Mouse (Mus musculus) frontal cortex, postnatal 36 days (tissue): Measurements from ENCODE around the gene Tmem82.

Source experiments
- DNase-seq, 2 experiments: peaks; one replicate each; pipeline ENCODE4 v3.0.0; 2022; ENCODE audit warnings: low spot score in 2 of 2

The Tmem82 gene

DNA sequence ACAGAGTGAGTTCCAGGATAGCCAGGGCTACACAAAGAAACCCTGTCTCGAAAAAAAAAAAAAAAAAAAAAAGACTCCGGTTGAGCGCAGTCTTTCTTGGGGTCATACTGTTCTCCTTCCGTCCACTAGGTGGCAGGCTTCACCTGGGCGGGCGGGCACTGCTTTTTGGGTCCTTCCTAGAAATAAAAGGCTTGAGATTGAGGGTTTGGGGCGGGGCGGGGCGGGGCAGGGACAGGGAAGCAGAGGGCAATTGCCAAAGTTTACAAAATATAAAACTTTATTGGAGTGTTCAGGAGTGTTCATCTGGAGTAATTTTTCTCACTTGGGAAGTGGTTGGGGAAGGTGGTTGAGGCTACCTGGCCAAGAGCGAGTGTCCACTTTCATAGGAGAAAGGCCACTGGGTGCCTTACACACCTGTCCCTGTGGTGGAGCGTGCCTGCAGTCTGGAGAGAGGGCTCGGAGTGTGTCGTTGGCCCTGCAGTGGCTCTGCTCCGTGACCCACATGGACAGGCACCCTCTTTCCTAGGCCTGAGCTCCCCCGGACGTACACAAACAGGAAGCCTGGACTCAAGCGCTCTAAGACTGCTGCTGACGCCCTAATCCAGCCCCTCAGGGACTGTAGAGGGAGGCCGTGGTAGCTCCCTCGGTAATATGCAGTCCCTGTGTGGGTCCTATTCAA lies at the start of gene Tmem82:
Tmem82 (minus strand) TSS at position 69 of the 679 bp plus-strand sequence.
- peak in 1 of 2 experiments; percentile 40 for DNase-seq

DNA sequence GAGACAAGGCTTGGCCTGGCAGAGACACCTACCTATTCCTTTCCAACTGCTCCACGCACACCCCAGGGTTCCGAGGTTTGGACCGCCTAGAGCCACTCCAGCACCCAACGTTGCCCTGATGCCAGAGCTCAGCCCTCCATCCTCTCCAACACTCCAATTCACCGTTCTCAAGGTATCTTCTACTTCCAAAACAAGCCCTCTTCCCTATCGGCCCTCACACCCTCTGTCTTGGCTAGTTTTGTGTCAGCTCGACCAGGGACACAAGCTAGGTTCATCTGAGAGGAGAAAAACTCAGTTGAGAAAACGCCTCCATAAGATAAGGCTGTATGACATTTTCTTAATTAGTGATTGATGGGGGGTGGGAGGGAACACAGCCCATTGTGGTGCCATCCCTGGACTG lies 46.4 kb upstream of the Tmem82 start, which contains the start of gene Plekhm2:
Plekhm2 (minus strand) TSS at position 101 of the 400 bp plus-strand sequence.
- DNase-seq = no peak

- DNase-seq = peak; percentile 68 to 71
These were observed 45.7 kb upstream of the Tmem82 start for GRCm38 (mm10) chr4:141664011-141664745.

DNA sequence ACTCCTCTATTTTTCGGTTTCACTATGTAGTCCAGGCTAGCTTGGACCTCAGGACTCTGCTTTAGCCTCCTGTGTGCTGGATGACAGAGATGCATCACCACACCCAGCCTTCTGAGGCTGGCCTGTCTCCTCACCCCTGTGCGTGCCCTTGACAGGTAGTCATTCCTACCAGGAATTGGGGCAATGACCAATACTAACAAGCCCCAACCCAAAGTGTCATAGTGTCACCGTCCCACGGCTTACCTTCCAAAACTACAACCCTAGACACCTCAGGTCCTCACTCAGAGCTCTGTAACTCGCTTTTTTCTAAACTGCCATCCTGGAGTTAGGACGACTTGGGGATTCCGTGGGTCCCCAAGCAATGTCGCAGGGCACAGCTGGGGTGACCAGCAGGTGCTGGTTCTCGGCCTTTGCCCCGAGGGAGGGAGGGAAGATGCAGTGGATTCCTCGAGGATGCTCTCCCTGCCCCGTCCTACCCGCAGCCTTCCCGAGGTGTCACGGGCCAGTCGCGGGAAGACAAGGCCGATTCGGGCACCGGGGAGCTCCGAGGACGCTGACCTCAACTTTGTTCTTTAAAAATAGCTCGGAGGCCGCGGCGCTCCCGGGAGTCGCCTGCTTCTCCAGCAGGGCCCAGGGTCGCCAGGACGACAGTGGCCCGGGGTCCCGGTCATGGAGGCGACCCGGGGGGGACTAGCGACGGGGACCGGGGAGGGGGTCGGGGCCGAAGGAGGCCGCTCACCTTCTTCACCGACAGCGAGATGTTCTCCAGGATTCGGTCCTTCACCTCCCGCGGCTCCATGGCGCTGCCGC lies 44.9 kb upstream of the Tmem82 start:
- DNase-seq = peak in 1 of 2 experiments; percentile 26

DNA sequence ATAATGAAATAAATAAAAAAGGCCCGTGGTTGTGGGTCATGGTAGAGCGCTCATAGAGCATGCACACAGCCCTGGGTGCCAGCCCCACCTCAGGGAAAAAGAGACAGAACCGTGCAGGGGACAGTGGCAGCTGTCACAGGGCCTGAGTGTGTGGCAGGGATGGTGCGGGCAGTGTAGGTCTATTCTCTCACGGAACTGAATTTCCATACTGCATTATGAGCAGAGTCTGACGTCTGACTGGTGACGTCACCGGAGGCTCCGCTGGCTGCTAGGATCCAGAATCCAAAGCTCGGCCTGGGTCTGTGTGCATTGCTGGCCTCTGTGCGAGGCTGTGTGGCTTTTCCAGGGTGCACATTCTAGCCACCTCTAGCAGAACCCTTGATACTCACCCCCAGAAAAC lies 42.5 kb upstream of the Tmem82 start:
- DNase-seq = no peak

GRCm38 (mm10) chr4:141659739-141660138 lies 41.3 kb upstream of the Tmem82 start:
- DNase-seq = no peak

DNA sequence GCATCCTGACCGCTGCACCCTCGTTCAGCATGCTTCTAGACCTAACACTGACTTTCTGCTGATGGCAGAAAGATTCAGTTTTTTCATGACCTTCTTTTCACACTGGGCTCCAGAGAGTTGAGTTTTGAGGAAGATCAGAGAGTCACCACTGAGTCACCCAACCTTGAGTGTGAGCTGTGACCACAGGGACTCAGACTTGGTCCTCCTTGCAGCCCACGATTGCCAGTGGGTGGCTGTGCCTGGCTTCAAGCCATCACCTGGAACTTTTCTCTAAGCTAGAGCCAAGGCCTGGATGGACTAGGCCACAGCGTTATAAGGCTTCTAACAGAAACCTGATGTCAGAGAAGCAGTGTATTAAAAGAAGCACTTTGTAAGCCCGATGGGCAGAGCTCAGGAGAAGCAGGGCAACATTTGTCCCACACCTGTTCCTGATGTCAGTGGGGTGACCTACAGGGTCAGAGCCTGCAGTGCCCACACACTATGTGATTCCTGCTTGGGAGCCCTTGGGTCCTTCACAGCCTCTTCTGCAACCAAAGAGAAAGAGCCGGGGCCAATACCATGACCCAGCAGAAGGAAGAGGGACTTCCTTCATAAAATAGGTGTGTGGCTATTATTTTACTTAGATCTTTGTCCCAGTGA lies 40.5 kb upstream of the Tmem82 start:
- no peak for DNase-seq

- no peak for DNase-seq
These were observed 38.5 kb upstream of the Tmem82 start for GRCm38 (mm10) chr4:141656932-141657331.

GRCm38 (mm10) chr4:141655908-141656608 lies 37.6 kb upstream of the Tmem82 start:
- DNase-seq = peak in 1 of 2 experiments; percentile 31

- DNase-seq = no peak
These were observed 36.1 kb upstream of the Tmem82 start for GRCm38 (mm10) chr4:141654509-141654908.

DNA sequence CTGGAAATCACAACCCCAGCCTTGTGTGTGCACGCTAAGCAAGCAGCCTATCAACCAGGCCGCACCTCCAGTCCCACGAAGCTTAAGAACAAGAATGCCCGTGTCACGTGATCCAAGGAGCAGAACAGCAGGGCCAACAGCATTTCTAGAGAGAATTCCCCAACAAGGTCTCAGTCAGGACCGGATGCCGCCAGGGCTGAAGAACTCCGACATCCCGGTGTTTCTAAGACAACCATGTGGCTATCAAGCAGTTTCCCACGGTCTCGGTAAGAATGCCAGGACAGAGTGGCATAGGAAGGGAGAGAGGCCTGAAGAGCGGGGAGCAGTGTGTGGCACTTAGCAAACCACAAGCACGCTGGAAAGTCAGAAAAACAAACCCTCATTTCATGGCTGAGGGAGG lies 35.4 kb upstream of the Tmem82 start:
- DNase-seq = no peak

GRCm38 (mm10) chr4:141653044-141653443 lies 34.6 kb upstream of the Tmem82 start:
- DNase-seq = no peak

DNA sequence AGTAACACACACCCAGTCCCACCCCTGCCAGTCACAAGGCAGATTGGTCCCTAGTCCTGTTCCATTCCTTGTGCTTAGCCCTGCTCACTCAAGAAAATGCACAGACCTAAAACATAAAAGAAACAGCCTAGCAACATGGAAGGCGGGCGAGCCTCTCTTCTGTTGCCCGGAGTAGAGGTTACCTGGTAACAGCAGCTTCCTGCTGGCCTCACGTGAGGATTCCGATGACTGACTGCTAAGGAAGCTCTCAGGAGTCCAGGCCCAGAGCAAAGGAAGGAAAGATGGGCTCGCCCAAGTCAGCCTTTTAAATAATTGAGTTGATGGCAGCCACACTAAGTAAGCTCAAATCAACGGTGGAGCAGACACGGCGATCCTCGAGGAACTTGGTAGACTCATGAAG lies 33.5 kb upstream of the Tmem82 start:
- no peak for DNase-seq

DNA sequence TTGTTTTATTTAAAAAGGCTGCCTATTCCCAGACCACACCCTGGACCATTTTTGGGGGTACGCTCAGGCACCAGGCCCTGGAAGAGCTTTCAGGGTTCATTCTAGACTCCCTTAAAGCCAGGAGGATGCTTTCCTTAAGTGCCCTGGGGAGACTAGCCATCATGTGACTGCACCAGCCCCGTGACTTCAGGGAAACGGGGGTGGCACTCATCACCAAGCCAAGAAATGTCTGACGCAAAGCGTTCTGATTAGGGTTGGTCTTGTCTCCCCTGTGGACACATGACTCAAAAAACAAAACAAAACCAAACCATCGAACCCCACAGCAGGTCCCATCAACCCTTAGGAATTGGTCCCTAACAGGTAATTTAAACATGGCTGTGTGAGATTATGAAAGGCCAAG lies 32.9 kb upstream of the Tmem82 start:
- no peak for DNase-seq

DNA sequence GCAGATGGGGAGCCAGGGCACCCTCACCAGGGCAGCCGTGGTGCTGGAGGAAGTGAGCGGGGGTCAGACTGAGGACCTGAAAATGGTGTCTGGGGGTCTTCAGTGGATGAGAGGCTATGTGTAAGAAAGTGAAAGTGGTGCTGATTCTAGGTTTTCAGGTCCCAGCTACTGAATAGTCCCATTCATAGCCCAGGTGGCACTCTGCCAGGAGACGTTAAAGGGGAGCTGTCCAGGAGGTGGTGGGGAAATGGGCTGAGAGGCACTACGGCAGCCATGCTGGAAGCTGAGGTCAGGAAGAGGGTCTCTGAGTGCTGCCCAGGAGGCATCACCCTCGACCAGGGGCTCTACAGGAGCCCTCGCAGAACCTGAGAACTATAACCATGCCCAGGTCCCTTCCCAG lies 30.8 kb upstream of the Tmem82 start:
- DNase-seq = no peak

DNA sequence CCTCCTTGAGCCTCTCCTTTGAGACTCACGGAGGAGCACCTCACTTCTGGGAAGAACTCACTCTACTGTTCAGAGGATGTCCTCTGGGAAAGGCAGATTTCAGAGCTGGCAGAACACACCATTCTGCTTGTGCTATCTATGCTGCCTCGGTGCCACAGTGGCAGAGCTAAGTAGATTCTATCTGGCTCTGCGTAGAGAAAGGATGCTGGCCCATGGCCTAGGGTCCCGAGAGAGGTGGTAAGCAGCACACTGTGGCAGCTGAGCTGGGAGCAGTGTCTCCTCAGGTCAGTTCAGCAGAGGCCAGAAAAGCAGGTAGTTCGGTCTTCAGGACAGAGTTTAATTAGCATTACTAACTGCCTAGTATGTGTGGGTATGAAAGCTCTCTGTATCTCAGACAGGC lies 29.8 kb upstream of the Tmem82 start:
- no peak for DNase-seq

GRCm38 (mm10) chr4:141647187-141647586 lies 28.8 kb upstream of the Tmem82 start:
- no peak for DNase-seq

DNA sequence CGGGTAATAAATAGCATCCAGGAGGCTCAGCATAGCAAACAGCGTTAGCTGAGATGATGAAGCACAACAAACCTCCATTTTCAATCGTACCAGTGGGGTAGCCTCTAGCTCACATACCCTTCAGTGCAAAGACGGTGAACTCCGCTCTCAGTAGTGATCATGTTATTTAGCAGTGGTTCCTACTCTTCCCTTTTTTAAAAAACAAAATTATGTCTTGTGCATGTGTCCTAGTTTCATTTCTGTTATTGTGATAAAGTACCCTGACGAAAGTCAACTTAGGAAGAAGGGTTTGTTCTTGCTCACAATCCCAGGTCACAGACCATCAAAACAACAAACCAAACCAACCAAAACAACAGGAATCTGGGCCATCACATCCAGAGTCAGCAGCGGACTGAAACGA lies 27.6 kb upstream of the Tmem82 start:
- no peak for DNase-seq

DNA sequence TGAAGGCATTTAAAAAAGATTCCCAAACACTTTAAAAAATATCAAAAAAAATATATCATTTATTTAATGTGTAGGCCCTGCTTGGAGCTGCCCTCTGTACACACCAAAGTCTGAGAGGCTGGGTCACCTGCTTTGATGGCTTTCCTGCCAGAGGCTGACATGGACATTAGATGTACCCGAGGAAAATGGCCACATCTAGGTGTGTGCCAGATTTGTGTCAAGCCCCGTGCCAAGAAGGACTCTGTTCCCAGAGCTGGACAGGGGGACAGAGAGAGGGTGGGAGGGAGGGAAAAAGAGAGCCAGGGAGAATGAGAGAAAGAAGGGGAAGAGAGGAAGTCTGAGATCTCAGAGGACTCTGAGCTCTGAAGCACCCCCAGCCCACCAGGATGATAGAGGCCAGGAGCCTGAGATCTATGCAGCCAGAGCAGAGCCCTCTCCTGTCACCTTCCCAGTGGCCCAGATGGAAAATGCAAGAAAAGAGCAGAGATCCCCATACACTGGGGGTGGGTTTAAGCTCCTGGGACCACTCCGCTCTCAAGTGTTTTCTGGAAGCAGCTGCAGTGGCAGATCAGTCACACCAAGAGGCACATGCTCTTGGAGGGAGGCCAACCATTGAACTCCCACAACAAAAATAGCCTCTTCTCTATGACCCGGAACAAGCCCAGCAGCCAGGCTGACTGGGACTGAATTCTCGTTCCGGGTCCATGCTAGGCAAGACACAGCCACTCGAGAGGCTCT lies 24.9 kb upstream of the Tmem82 start:
- peak; percentile 36 to 51 for DNase-seq

GRCm38 (mm10) chr4:141641961-141642811 lies 23.8 kb upstream of the Tmem82 start:
- no peak for DNase-seq
